Mouse (Mus musculus): Measurements from ENCODE around the gene 7530416G11Rik. TPM values are rescaled to one million over a fixed set of nuclear protein-coding genes. Genes with fewer than 3 reads are reported as not detected.

Gene 7530416G11Rik
- polyA plus RNA-seq, 1 experiment from 2014 or later = not detected

GRCm38 (mm10) chr15:85466456-85467067, 36.5 kb downstream of the 7530416G11Rik start:
- H3K27me3 ChIP-seq (replicated peaks; ENCODE audit: control insufficient read depth, insufficient read depth, low read length) = no peaks in the 10 kb centered on the region
- no peak overlapping the region for H3K9ac ChIP-seq (replicated peaks; ENCODE audit: low read depth, low read length)
- WGBS = 53% methylated on average over 5 of the region's 5 CpGs
- peak overlapping the region; percentile 52; the same call in 1 of the 2 replicates for H3K27ac ChIP-seq (ENCODE audit: low read length)
- H3K4me3 ChIP-seq (replicated peaks; ENCODE audit: low read length) = no peak overlapping the region
- no peaks in the 10 kb centered on the region for H3K9me3 ChIP-seq (ENCODE audit: control insufficient read depth, low read length)
- H3K4me1 ChIP-seq (replicated peaks; ENCODE audit: control insufficient read depth, insufficient read depth, low read length) = peaks cover 45% of the 10 kb centered on the region
- no peak for ATAC-seq
- H3K36me3 ChIP-seq (ENCODE audit: control insufficient read depth, insufficient read depth) = peaks cover 9% of the 10 kb centered on the region
- no peak overlapping the region for H3K4me2 ChIP-seq (ENCODE audit: low read length)

GRCm38 (mm10) chr15:85464823-85465565, 38.0 kb downstream of the 7530416G11Rik start:
- no peak for ATAC-seq
- peak overlapping the region; percentile 76 for H3K27ac ChIP-seq (ENCODE audit: low read length)
- peaks cover 9% of the 10 kb centered on the region for H3K36me3 ChIP-seq (ENCODE audit: control insufficient read depth, insufficient read depth)
- no peaks in the 10 kb centered on the region for H3K27me3 ChIP-seq (replicated peaks; ENCODE audit: control insufficient read depth, insufficient read depth, low read length)
- H3K9me3 ChIP-seq (ENCODE audit: control insufficient read depth, low read length) = no peaks in the 10 kb centered on the region
- no peak overlapping the region for H3K9ac ChIP-seq (replicated peaks; ENCODE audit: low read depth, low read length)
- 21% methylated on average over 10 of the region's 10 CpGs for WGBS
- no peak overlapping the region for H3K4me3 ChIP-seq (replicated peaks; ENCODE audit: low read length)
- H3K4me2 ChIP-seq (ENCODE audit: low read length) = no peak overlapping the region
- peaks cover 60% of the 10 kb centered on the region for H3K4me1 ChIP-seq (replicated peaks; ENCODE audit: control insufficient read depth, insufficient read depth, low read length)

GRCm38 (mm10) chr15:85464190-85464589, 38.8 kb downstream of the 7530416G11Rik start:
- H3K27ac ChIP-seq (ENCODE audit: low read length) = peak overlapping the region; percentile 76
- no peaks in the 10 kb centered on the region for H3K27me3 ChIP-seq (replicated peaks; ENCODE audit: control insufficient read depth, insufficient read depth, low read length)
- no peak overlapping the region for H3K4me3 ChIP-seq (replicated peaks; ENCODE audit: low read length)
- WGBS = 2% methylated on average over 5 of the region's 5 CpGs
- no peaks in the 10 kb centered on the region for H3K9me3 ChIP-seq (ENCODE audit: control insufficient read depth, low read length)
- peaks cover 68% of the 10 kb centered on the region for H3K4me1 ChIP-seq (replicated peaks; ENCODE audit: control insufficient read depth, insufficient read depth, low read length)
- ATAC-seq = peak; percentile 48
- no peak overlapping the region for H3K9ac ChIP-seq (replicated peaks; ENCODE audit: low read depth, low read length)
- H3K36me3 ChIP-seq (ENCODE audit: control insufficient read depth, insufficient read depth) = peaks cover 9% of the 10 kb centered on the region
- no peak overlapping the region for H3K4me2 ChIP-seq (ENCODE audit: low read length)

GRCm38 (mm10) chr15:85463027-85463790, 39.8 kb downstream of the 7530416G11Rik start:
- peaks cover 9% of the 10 kb centered on the region for H3K36me3 ChIP-seq (ENCODE audit: control insufficient read depth, insufficient read depth)
- peak overlapping the region; percentile 35 for H3K27ac ChIP-seq (ENCODE audit: low read length)
- no peak overlapping the region for H3K9ac ChIP-seq (replicated peaks; ENCODE audit: low read depth, low read length)
- H3K4me2 ChIP-seq (ENCODE audit: low read length) = no peak overlapping the region
- WGBS = 15% methylated on average over 13 of the region's 13 CpGs
- no peaks in the 10 kb centered on the region for H3K9me3 ChIP-seq (ENCODE audit: control insufficient read depth, low read length)
- no peak overlapping the region for H3K4me3 ChIP-seq (replicated peaks; ENCODE audit: low read length)
- ATAC-seq = no peak
- H3K27me3 ChIP-seq (replicated peaks; ENCODE audit: control insufficient read depth, insufficient read depth, low read length) = no peaks in the 10 kb centered on the region
- peaks cover 78% of the 10 kb centered on the region for H3K4me1 ChIP-seq (replicated peaks; ENCODE audit: control insufficient read depth, insufficient read depth, low read length)

GRCm38 (mm10) chr15:85462138-85462537, 40.9 kb downstream of the 7530416G11Rik start:
- peaks cover 5% of the 10 kb centered on the region; the same call in 1 of the 2 replicates for H3K36me3 ChIP-seq (ENCODE audit: control insufficient read depth, insufficient read depth)
- no peak overlapping the region for H3K4me2 ChIP-seq (ENCODE audit: low read length)
- no peaks in the 10 kb centered on the region for H3K27me3 ChIP-seq (replicated peaks; ENCODE audit: control insufficient read depth, insufficient read depth, low read length)
- peaks cover 88% of the 10 kb centered on the region for H3K4me1 ChIP-seq (replicated peaks; ENCODE audit: control insufficient read depth, insufficient read depth, low read length)
- no peak overlapping the region for H3K9ac ChIP-seq (replicated peaks; ENCODE audit: low read depth, low read length)
- H3K27ac ChIP-seq (ENCODE audit: low read length) = peak overlapping the region; percentile 35
- no peaks in the 10 kb centered on the region for H3K9me3 ChIP-seq (ENCODE audit: control insufficient read depth, low read length)
- ATAC-seq = no peak
- no peak overlapping the region for H3K4me3 ChIP-seq (replicated peaks; ENCODE audit: low read length)
- 19% methylated on average over 4 of the region's 4 CpGs for WGBS

- peak; percentile 53 for ATAC-seq
- 6% methylated on average over 4 of the region's 4 CpGs for WGBS
- peak overlapping the region; percentile 35 for H3K27ac ChIP-seq (ENCODE audit: low read length)
- no peaks in the 10 kb centered on the region for H3K9me3 ChIP-seq (ENCODE audit: control insufficient read depth, low read length)
- H3K4me3 ChIP-seq (replicated peaks; ENCODE audit: low read length) = no peak overlapping the region
- peaks cover 5% of the 10 kb centered on the region; the same call in 1 of the 2 replicates for H3K36me3 ChIP-seq (ENCODE audit: control insufficient read depth, insufficient read depth)
- no peak overlapping the region; the same call in 1 of the 2 replicates for H3K9ac ChIP-seq (replicated peaks; ENCODE audit: low read depth, low read length)
- H3K27me3 ChIP-seq (replicated peaks; ENCODE audit: control insufficient read depth, insufficient read depth, low read length) = no peaks in the 10 kb centered on the region
- H3K4me2 ChIP-seq (ENCODE audit: low read length) = no peak overlapping the region
- H3K4me1 ChIP-seq (replicated peaks; ENCODE audit: control insufficient read depth, insufficient read depth, low read length) = peaks cover 89% of the 10 kb centered on the region
Observed at GRCm38 (mm10) chr15:85461541-85461940, 41.5 kb downstream of the 7530416G11Rik start.

- Histone ChIP-seq H3K4me1 (replicated peaks; ENCODE audit: control insufficient read depth, insufficient read depth, low read length) (peaks cover 88% of the 10 kb centered on the region), H3K27me3 (replicated peaks; ENCODE audit: control insufficient read depth, insufficient read depth, low read length) (no peaks in the 10 kb centered on the region), H3K36me3 (ENCODE audit: control insufficient read depth, insufficient read depth) (no peaks in the 10 kb centered on the region), H3K9ac (replicated peaks; ENCODE audit: low read depth, low read length) (no peak overlapping the region), H3K9me3 (ENCODE audit: control insufficient read depth, low read length) (no peaks in the 10 kb centered on the region), H3K27ac (ENCODE audit: low read length) (peak overlapping the region; percentile 85), H3K4me3 (replicated peaks; ENCODE audit: low read length) (no peak overlapping the region), H3K4me2 (ENCODE audit: low read length) (no peak overlapping the region)
- peak; percentile 60 for ATAC-seq
- 13% methylated on average over 4 of the region's 4 CpGs for WGBS
Observed at GRCm38 (mm10) chr15:85458631-85459082, 44.4 kb downstream of the 7530416G11Rik start.

GRCm38 (mm10) chr15:85457838-85458237, 45.2 kb downstream of the 7530416G11Rik start:
- no peak overlapping the region for H3K4me2 ChIP-seq (ENCODE audit: low read length)
- H3K9me3 ChIP-seq (ENCODE audit: control insufficient read depth, low read length) = no peaks in the 10 kb centered on the region
- no peaks in the 10 kb centered on the region for H3K36me3 ChIP-seq (ENCODE audit: control insufficient read depth, insufficient read depth)
- WGBS = 13% methylated on average over 8 of the region's 8 CpGs
- H3K27ac ChIP-seq (ENCODE audit: low read length) = peak overlapping the region; percentile 85
- no peak for ATAC-seq
- no peak overlapping the region for H3K4me3 ChIP-seq (replicated peaks; ENCODE audit: low read length)
- no peaks in the 10 kb centered on the region for H3K27me3 ChIP-seq (replicated peaks; ENCODE audit: control insufficient read depth, insufficient read depth, low read length)
- H3K9ac ChIP-seq (replicated peaks; ENCODE audit: low read depth, low read length) = no peak overlapping the region; the same call in 1 of the 2 replicates
- peaks cover 80% of the 10 kb centered on the region for H3K4me1 ChIP-seq (replicated peaks; ENCODE audit: control insufficient read depth, insufficient read depth, low read length)

GRCm38 (mm10) chr15:85456891-85457290, 46.1 kb downstream of the 7530416G11Rik start:
- H3K9me3 ChIP-seq (ENCODE audit: control insufficient read depth, low read length) = no peaks in the 10 kb centered on the region
- H3K9ac ChIP-seq (replicated peaks; ENCODE audit: low read depth, low read length) = no peak overlapping the region
- ATAC-seq = no peak

More at GRCm38 (mm10) chr15:85456891-85457290, 46.1 kb downstream of the 7530416G11Rik start:
- Histone ChIP-seq H3K36me3 (ENCODE audit: control insufficient read depth, insufficient read depth) (no peaks in the 10 kb centered on the region), H3K4me1 (replicated peaks; ENCODE audit: control insufficient read depth, insufficient read depth, low read length) (peaks cover 70% of the 10 kb centered on the region), H3K27me3 (replicated peaks; ENCODE audit: control insufficient read depth, insufficient read depth, low read length) (no peaks in the 10 kb centered on the region), H3K27ac (ENCODE audit: low read length) (peak overlapping the region; percentile 85), H3K4me2 (ENCODE audit: low read length) (no peak overlapping the region), H3K4me3 (replicated peaks; ENCODE audit: low read length) (no peak overlapping the region)
- 15% methylated on average over 8 of the region's 8 CpGs for WGBS

Data from forebrain, embryonic 16.5 days (tissue).